Mouse (Mus musculus) natural killer cell, adult 2 months (primary cell): ENCODE measurements around the gene Tmem38b.

ENCODE experiments used
- DNase-seq, 2 experiments: peaks; one replicate each; pipeline ENCODE4 v3.0.0; 2022; ENCODE audit warnings: low spot score in 2 of 2

The Tmem38b gene

GRCm38 (mm10) chr4:53884351-53885245 lies 58.8 kb downstream of the Tmem38b start:
- DNase-seq, result peak; percentile 16 to 37

GRCm38 (mm10) chr4:53886342-53887088 lies 60.7 kb downstream of the Tmem38b start:
- no peak for DNase-seq

- DNase-seq, result no peak
Observed at GRCm38 (mm10) chr4:53895335-53895734, 69.5 kb downstream of the Tmem38b start.

- no peak for DNase-seq
Observed at GRCm38 (mm10) chr4:53896150-53896833, 70.4 kb downstream of the Tmem38b start.

GRCm38 (mm10) chr4:53900386-53900971 lies 74.6 kb downstream of the Tmem38b start:
- no peak for DNase-seq

- DNase-seq, result no peak
Observed at GRCm38 (mm10) chr4:53904335-53904734, 78.5 kb downstream of the Tmem38b start.

- DNase-seq, result peak in 1 of 2 experiments; percentile 19
Observed at GRCm38 (mm10) chr4:53905537-53905936, 79.7 kb downstream of the Tmem38b start.

- no peak for DNase-seq
Observed at GRCm38 (mm10) chr4:53907071-53907470, 81.2 kb downstream of the Tmem38b start.
